Mouse (Mus musculus): ENCODE results near the gene Ermp1. TPM values are rescaled to one million over a fixed set of nuclear protein-coding genes. Genes with fewer than 3 reads are reported as not detected.
A peak's percentile ranks its signal among the peaks of the same experiment; 100 is the strongest.

The Ermp1 gene
- total and polyA plus RNA-seq, 3 experiments = 68.4 to 167 (median 82.0) TPM

- TF ChIP-seq TCF12 (IDR thresholded peaks at IDR 0.05; ENCODE audit: low read depth, low read length) (no peak), POLR2A (IDR thresholded peaks at IDR 0.05; ENCODE audit: control insufficient read depth in 1 of 2, insufficient read depth in 1 of 2, low read depth in 1 of 2, low read length in 2 of 2, poor library complexity in 1 of 2) (0 out of 4 replicates have a peak, but pooled peaks of 1 of the 2 experiments have one; percentile 5), MAX (IDR thresholded peaks at IDR 0.05; ENCODE audit: low read length) (no peak), MYC (IDR thresholded peaks at IDR 0.05; ENCODE audit: low read depth, low read length) (no peak), MYB (IDR thresholded peaks at IDR 0.05; ENCODE audit: low read depth, low read length) (no peak)
These were observed 7.2 kb downstream of the Ermp1 start (continued) for GRCm38 (mm10) chr19:29641055-29641454.

DNA sequence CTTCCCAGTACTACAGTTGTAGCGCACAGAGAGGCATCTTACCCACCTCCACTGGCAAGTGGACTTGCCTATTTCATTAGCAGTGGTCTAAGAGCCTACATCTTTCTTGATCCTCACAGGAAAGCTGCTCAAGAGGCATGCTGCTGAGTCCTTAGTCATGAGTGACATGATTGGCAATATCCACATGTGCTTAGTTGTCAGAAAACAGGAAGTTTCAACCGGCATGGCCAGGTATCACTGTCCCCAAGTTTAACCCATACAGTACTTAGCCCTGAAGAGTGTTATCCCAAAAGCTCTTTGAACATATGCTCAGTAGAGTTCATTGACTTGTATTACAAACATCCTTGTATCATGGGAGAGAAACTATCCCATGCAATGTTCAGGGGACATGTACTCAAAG, 36.1 kb downstream of the Ermp1 start:
- peaks cover 5 to 61% of the 10 kb centered on the region in 2 experiments for H3K36me3 ChIP-seq (ENCODE audit: control insufficient read depth in 1 of 2, insufficient read depth in 2 of 2, low read length in 2 of 2)
- H3K9ac ChIP-seq (ENCODE audit: control insufficient read depth, low read depth, low read length, poor library complexity, severe bottlenecking) = no peak overlapping the region
- no peaks in the 10 kb centered on the region for H3K9me3 ChIP-seq (replicated peaks; ENCODE audit: insufficient read depth, low read length)
- H3K4me1 ChIP-seq (ENCODE audit: control insufficient read depth in 1 of 2, insufficient read depth in 2 of 2, low read length in 2 of 2) = no peaks in the 10 kb centered on the region
- H3K27ac ChIP-seq (ENCODE audit: control insufficient read depth, low read depth, low read length) = no peak overlapping the region
- TF ChIP-seq UBTF (IDR thresholded peaks at IDR 0.05; ENCODE audit: borderline replicate concordance, insufficient read depth, low read depth, low read length) (0 out of 2 replicates have a peak, but pooled peaks have one; percentile 52), MYC (IDR thresholded peaks at IDR 0.05; ENCODE audit: low read depth, low read length) (peak; percentile 83; the same call in 1 of the 2 replicates), POLR2A (IDR thresholded peaks at IDR 0.05; ENCODE audit: control insufficient read depth in 1 of 2, insufficient read depth in 1 of 2, low read depth in 1 of 2, low read length in 2 of 2, poor library complexity in 1 of 2) (0 out of 4 replicates have a peak, but pooled peaks of 1 of the 2 experiments have one; percentile 21), ZMIZ1 (IDR thresholded peaks at IDR 0.05; ENCODE audit: low read depth, low read length) (0 out of 2 replicates have a peak, but pooled peaks have one; percentile 7), MAX (IDR thresholded peaks at IDR 0.05; ENCODE audit: low read length) (peak; percentile 75), MXI1 (IDR thresholded peaks at IDR 0.05; ENCODE audit: low read depth, low read length) (peak; percentile 93), ZNF384 (IDR thresholded peaks at IDR 0.05; ENCODE audit: low read depth, low read length) (no peak), CTCF (IDR thresholded peaks at IDR 0.05 in 2 of 3, conservative IDR thresholded peaks at IDR 0.05 in 1 of 3; ENCODE audit: control insufficient read depth in 1 of 3, insufficient read depth in 1 of 3, low read depth in 2 of 3, low read length in 3 of 3, poor library complexity in 1 of 3, severe bottlenecking in 1 of 3) (no peak)
- H3K27me3 ChIP-seq (ENCODE audit: control insufficient read depth in 1 of 2, insufficient read depth in 2 of 2, low read length in 2 of 2) = no peaks in the 10 kb centered on the region
- no peaks in the 10 kb centered on the region for H3K79me2 ChIP-seq (ENCODE audit: control insufficient read depth, insufficient read depth, low read length, poor library complexity)
- peak; percentile 70 for DNase-seq (ENCODE audit: low read depth, low spot score)
- H3K4me3 ChIP-seq (ENCODE audit: control insufficient read depth in 1 of 2, insufficient read depth in 1 of 2, low read depth in 2 of 2, low read length in 2 of 2) = no peak overlapping the region

DNA sequence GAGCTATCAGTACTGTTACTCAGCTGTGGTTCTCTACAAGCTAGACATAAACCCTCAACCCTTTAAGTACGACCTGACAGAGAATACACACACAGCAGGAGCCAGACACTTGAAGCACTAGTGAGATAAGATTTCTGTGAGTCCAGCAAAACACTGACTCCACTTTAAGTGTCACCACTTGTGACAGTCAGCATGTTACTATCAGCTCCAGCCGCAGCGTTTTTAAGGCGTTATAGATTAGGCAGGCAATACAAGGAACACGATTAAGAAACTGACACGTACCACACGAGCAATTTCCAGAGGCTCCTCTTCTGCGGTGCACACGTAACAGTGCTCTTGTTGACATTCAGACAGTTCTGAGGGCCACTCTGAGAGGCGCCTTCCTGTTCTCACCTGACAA, 37.3 kb downstream of the Ermp1 start:
- Histone ChIP-seq H3K36me3 (ENCODE audit: control insufficient read depth in 1 of 2, insufficient read depth in 2 of 2, low read length in 2 of 2) (peaks cover 5 to 57% of the 10 kb centered on the region in 2 experiments), H3K4me3 (ENCODE audit: control insufficient read depth in 1 of 2, insufficient read depth in 1 of 2, low read depth in 2 of 2, low read length in 2 of 2) (no peak overlapping the region)
- TF ChIP-seq TAL1 (IDR thresholded peaks at IDR 0.05; ENCODE audit: low read length) = no peak
- 0 out of 4 replicates have a peak, but pooled peaks of 1 of the 2 experiments have one; percentile 32 for TF ChIP-seq POLR2A (IDR thresholded peaks at IDR 0.05; ENCODE audit: control insufficient read depth in 1 of 2, insufficient read depth in 1 of 2, low read depth in 1 of 2, low read length in 2 of 2, poor library complexity in 1 of 2)
- TF ChIP-seq NELFE (IDR thresholded peaks at IDR 0.05; ENCODE audit: low read depth, low read length) = 0 out of 2 replicates have a peak, but pooled peaks have one; percentile 6

More for the DNA sequence above, 37.3 kb downstream of the Ermp1 start:
- Histone ChIP-seq H3K79me2 (ENCODE audit: control insufficient read depth, insufficient read depth, low read length, poor library complexity) (no peaks in the 10 kb centered on the region), H3K9me3 (replicated peaks; ENCODE audit: insufficient read depth, low read length) (no peaks in the 10 kb centered on the region), H3K27ac (ENCODE audit: control insufficient read depth, low read depth, low read length) (no peak overlapping the region), H3K9ac (ENCODE audit: control insufficient read depth, low read depth, low read length, poor library complexity, severe bottlenecking) (no peak overlapping the region), H3K4me1 (ENCODE audit: control insufficient read depth in 1 of 2, insufficient read depth in 2 of 2, low read length in 2 of 2) (no peaks in the 10 kb centered on the region), H3K27me3 (ENCODE audit: control insufficient read depth in 1 of 2, insufficient read depth in 2 of 2, low read length in 2 of 2) (no peaks in the 10 kb centered on the region)
- no peak for DNase-seq (ENCODE audit: low read depth, low spot score)

All from MEL (cell line).